Mouse (Mus musculus) lung, adult 18-20 months (tissue): ENCODE measurements at regions not wholly inside any gene's neighbourhood (a gene's known extent, or its start where the extent isn't known, plus 50 kb on each side); places are given as distances from the start of the nearest gene placed in this dataset.

Experiments used
- DNase-seq, 2 experiments: peaks; one replicate each; pipeline ENCODE4 v3.0.0; 2022; ENCODE audit warnings: mixed read lengths in 2 of 2

DNA sequence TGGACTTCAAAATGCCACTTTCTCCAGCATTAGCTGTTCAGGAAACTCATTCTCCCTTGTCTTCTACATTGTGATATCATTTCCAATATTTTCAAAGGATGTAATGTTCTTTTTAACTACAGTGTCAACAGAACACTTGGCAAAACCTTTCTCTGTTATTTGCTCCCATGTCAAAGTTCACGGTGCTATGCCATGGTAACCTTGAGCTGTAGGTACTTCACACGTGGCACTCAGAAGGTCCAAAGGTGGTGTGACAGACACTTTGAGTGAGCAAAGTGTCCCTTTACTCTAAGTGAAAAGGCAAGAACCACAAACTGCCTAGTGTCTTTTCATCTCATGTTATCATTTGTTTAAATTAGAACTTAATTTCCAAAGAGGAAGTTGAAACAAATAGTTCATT is 53.3 kb upstream of the Tram2 start:
- DNase-seq, result no peak

DNA sequence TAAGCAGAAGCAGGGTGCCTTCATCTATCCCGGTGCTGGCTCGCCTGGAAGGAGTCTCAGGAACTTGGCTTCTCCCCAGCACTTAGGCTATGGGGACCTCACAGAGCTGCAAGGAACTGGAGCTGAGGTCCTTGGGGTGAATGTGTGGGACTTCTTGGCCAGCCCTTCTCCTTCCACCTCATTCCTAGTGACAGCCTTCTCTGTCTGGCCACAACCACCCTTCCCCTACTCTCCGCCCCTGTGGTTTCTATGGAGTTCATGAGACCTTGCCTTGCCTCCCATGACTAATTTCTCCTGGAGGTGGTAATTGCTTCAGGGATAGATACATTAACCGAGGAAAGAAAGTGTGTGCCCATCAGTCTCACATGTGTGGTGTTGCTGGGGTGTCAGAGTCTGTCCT is 67.9 kb upstream of the Tram2 start:
- no peak for DNase-seq

DNA sequence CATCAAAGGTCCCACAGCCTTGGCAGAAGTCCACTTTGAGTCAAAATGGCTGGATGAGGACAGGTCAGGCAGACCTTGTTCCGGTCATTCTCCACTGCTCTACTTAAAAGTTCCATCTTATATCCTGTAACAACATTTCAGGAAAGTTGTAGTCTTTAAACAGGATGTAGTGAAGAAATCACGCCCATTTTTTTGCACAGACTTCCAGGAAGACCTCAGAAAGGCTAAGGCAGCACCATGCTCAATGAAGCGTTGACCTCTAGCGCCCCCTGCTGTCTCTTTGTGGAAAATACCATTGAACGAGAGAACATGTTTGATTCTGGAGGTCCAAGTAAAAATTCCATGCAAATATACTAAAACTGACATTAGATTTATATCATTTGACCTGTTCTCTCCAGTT is 56.6 kb upstream of the Tmem14a start:
- peak; percentile 44 to 69 for DNase-seq

DNA sequence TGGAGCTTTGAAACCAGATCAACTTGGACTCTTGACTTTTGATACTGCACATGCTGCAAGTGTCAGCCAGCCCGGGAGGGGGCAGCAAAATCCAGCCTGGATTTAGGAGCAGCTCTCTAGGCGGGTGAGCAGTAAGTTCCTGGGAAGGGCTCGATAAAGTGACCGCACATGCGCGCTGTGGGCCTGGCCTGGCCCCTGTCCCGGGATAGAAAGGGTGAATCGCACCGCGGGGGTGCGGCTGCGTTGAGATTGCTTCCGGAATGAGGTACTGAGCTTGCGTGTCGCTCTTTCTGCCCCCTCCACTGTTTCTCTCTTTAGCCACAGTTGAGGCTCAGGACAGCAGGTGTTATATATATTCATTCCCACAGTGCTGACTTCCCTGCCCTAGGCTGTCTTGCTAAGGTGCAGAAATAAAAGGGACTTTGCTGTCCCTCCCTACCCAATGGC is 52.1 kb upstream of the Tmem14a start:
- DNase-seq, result peak; percentile 84 to 87

DNA sequence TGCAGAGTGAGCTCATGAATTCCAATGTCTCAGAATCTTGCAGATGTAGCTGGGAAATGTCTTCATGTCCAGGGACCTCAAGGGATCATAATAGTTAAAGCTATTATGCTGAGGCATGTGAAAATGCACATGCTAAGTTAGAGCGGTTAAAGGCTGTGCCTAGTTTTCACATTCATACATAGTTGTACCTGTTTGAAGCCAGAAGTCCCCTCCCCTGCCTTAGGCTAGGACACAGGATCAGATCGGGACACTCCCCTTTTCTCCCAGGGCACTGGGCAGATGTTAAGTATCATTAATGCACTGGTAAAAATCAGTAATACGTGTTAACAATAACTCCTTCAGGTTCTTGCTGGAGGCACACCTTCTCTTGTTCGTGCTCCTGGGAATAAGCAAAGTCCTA is 51.6 kb upstream of the Tmem14a start:
- DNase-seq, result no peak
